Mouse (Mus musculus) layer of hippocampus, adult 9-10 months (tissue): ENCODE data around the gene Limch1.
A peak's percentile ranks its signal among the peaks of the same experiment; 100 is the strongest.

Experiments used
- DNase-seq: peaks from one replicate; pipeline ENCODE4 v3.0.0; 2022; ENCODE audit warnings: low spot score

Gene Limch1

GRCm38 (mm10) chr5:66834756-66835155, 89.1 kb downstream of the Limch1 start:
- DNase-seq: no peak

DNA sequence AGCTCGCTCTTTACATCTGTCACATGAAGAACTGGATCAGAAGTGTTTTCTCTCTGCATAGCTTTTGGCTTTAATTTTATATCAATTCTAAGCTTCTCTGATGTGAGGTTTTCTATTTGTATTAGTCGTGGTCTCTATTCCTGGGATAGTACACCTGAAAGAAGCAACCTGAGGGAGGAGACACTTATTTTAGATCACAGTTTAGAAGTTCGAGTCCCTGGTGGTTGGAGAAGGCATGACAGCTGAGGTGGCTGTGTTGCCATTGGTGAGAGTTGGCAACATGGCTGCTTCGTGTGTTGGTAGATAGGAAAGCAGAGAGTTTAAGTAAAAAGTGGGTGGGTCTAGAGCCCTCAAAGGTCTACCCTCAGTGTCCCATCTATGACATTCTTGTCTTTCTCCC, 91.3 kb downstream of the Limch1 start:
- no peak for DNase-seq

DNA sequence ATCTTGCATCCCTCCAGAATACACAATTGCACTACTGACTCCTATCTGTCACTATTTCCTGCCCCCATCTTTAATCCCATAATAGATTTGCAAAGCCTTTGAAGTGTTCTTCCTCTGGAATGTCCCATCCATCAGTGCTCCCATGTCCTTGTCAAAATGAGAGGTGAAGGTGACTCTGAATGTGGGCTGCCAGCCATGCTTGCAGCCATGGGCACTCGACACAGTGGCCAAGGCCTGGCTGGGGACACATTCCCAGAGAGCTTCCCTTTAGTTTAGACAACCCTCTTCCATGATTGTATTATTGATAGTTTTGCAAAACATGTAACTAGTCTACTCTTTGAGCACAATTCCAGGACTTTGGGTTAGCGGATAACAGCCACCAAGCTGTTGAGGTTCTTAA, 96.3 kb downstream of the Limch1 start:
- DNase-seq: no peak

GRCm38 (mm10) chr5:66842776-66843175, 97.1 kb downstream of the Limch1 start:
- DNase-seq: no peak

- no peak for DNase-seq
Measured at GRCm38 (mm10) chr5:66848136-66848535, 102.5 kb downstream of the Limch1 start.

GRCm38 (mm10) chr5:66849148-66849547, 103.5 kb downstream of the Limch1 start:
- no peak for DNase-seq

DNA sequence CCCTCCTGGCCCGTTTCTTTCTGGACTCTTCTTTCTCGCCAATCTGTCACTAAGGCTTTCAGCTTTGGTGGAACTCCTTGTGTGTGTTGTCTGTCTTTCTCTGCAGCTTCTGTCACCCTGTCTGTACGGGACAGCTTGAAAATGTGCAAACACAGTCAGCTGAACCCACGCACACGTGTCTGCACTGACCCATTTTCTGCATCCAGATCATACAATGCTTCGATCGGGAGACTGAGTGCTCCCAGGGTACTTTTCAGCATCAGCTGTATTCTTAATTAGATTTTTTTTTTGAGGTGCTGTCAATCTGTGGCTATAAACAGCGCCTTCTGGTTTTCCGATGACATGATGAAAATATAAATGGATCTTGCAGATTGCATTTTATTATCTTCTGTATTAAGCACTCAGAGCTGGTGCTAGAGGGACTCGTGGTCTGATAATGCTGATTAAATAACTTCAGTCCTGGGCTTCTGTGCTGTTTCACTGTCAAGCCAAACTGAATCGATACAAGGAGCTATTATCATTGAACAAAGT, 105.2 kb downstream of the Limch1 start:
- peak; percentile 32 for DNase-seq

DNA sequence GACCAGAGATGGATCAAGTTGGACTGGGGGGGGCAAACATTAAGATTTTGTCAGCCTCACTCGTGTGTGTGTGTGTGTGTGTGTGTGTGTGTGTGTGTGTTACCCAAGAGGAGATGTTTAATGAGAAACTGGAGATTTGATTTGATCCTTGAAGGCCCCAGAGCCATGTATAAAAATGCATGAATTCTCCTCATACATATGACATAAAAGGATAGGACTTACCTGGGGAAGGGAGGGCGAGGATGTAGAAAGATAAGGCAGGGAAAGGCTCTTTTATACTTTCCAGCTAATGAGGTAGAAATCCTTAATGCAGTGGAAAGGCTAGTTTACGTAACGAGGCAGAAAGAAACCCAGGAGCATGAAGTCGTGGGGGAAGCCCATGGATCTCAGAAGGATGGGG, 106.1 kb downstream of the Limch1 start:
- DNase-seq: no peak

DNA sequence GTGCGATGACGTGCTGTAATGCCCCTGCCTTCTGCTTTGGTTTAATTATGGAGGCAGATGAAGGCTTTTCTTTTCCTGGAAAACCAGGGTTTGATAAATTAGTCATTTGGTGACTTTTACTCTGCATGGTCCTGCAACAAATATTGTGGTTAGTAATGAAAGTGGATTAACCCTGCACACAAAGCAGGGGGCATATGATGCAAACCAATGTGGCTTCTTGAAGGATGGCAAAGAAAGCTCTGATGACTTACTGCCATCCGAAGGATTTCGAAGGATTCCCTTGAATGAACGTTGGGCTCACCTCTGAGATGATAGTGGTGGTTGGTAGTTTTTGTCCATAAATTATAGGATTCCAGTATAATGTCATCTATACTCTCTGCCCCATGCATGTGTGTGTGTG, 108.6 kb downstream of the Limch1 start:
- DNase-seq: no peak

GRCm38 (mm10) chr5:66855358-66856107, 109.9 kb downstream of the Limch1 start:
- no peak for DNase-seq

GRCm38 (mm10) chr5:66859506-66859905, 113.9 kb downstream of the Limch1 start:
- no peak for DNase-seq

DNA sequence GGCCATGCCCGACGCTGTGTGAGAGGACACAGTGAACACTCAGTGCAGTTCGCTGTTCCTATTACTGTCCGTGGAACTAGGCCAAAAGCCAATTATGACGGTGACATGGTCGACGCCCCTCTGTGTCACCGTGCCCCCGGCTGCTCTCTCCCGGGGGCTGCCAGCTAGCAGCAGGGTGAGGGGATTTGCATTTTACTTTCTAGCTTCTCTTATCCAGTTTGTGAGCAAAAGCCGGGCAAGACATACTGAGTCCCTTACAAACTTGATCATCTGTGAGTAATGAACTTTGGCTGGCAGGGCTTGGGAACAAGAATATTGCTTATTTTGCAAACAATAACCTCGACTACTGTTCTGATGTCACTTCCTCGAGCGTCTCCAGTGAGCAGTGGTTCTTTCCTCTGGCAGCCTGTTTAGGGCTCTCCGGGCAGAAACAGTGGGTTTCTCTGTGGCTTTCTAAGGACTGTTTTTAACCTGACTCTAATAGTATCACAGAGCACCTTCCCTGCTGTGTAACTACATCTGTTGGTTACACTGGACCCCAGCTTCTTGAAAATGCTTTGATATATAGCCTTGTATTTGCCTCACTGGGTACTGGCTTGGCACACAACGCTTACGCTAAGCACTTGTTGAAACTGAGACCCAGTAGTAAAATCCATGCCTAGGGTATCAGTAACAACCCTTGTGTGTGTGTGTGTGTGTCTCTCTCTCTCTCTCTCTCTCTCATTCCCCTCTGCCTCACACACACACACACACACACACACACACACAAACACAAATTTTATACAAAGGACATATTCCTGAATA, 115.8 kb downstream of the Limch1 start:
- DNase-seq: no peak

- DNase-seq: no peak
Measured at GRCm38 (mm10) chr5:66862151-66862550, 116.5 kb downstream of the Limch1 start.

GRCm38 (mm10) chr5:66865229-66865628, 119.6 kb downstream of the Limch1 start:
- no peak for DNase-seq

DNA sequence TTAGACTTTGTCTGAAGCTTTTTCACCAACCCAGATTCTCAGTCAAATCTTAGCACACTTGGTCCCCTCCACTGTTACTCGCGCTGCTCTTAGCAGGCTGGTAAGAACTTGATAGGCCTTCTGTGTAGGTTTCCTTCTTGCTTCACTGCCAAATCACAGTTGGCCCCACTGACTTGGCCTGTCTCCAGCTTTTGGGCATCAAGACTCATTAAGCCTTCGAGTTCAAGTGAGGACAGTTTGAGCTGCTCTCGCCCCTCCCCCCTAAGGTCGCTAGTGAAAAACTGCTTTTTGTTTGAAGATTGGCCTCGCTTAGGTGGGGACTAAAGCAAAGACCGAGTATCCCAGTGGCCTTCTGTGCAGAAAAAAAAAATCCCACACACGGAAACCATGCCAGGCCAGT, 120.4 kb downstream of the Limch1 start:
- no peak for DNase-seq

DNA sequence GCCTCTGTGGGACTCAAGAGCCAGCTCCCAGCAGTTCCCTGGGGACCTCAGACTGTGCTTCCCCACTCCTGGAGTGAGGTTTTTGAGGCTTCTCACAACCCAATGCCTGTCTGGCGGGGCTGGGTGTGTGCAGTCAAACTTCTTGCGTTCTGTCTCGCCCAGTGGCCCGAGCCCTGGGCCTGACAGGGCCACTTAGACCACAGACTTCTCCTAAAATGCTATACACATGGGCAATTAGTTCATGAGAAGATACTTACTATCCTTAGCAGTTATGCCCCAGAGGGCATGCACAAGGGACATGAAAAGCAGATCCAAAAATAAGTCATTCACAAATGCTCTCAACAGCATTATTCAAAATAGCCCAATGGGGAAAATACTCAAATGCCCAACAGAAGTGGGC, 123.9 kb downstream of the Limch1 start:
- DNase-seq: no peak

DNA sequence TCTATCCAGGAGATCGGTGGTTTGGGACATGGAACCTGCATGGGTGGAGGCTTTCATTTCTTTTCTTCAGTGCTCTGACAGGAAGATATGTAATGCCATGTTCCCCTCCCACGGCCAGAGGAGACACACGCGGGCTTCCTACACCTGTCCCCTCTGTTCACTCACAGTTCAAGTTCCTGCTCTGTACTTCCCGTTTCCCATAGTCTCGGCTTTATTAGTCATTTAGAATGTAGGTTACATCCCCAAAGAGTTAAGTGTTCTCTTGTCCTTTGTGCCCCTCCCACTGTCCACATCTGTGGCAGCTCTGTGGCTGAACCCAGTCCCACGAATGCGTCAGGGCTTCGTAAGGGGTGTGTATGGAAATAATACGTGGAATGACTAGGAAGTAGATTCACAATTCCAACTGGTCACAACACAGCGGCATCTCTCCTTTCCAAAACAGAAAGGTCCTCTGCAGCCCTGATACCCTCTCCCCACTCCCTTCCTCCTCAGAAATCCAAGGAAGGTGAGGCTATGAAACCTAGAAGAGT, 126.0 kb downstream of the Limch1 start:
- DNase-seq: no peak

DNA sequence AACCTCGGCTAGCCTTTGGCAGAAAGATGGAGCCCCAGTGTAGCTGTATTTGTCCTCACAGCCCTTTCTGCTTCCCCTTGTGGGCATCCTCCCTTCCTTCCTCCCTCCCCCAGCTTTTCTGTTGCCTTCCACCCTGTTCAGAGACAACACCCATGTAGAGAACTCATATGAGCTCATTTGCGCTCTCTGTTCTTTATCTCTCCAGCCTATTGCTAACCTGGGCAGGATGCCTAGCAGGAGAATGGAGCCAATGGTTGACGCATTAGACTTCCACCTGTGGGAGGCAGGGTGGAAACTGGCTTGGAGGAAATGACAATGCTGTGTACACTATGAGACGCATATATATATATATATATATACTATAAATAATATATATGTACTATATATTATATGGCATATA, 126.4 kb downstream of the Limch1 start:
- DNase-seq: no peak

DNA sequence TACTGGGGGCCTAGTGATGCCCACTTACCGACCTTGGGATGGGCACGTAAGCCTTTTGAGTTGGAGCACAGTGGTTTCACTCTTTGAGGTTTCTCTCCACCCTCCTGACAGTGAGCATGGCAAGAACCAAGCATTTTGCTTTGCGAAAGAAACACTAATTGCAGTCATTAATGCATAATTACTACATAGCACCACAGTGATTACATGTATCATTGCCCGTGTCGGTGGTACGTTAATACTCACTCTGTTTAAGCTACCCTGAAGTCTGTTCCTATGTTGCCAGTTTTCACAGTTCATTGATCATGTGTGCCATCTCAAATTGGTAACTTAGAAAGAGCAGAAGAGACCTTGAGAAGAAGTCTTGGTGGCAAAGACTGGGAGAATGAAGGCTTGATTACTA, 127.1 kb downstream of the Limch1 start:
- DNase-seq: no peak

- no peak for DNase-seq
Measured at GRCm38 (mm10) chr5:66876018-66876805, 130.6 kb downstream of the Limch1 start.

- no peak for DNase-seq
Measured at GRCm38 (mm10) chr5:66877066-66877465, 131.4 kb downstream of the Limch1 start.

GRCm38 (mm10) chr5:66881901-66882341, 136.3 kb downstream of the Limch1 start:
- no peak for DNase-seq
